Mouse (Mus musculus): ENCODE measurements at regions not wholly inside any gene's neighbourhood (a gene's known extent, or its start where the extent isn't known, plus 50 kb on each side); places are given as distances from the start of the nearest gene placed in this dataset.

GRCm38 (mm10) chr1:77053837-77054540, 460.9 kb downstream of the Epha4 start:
- TF ChIP-seq CTCF (IDR thresholded peaks at IDR 0.05; ENCODE audit: low read depth): no peak
- no peak for TF ChIP-seq EP300 (IDR thresholded peaks at IDR 0.05; ENCODE audit: low read depth)

Data from heart, postnatal 0 days (tissue).